Mouse (Mus musculus) embryo, embryonic 11 days (tissue): ENCODE measurements at regions not wholly inside any gene's neighbourhood (a gene's known extent, or its start where the extent isn't known, plus 50 kb on each side); places are given as distances from the start of the nearest gene placed in this dataset.
"Not testable (repeated sequence)": the region's sequence is repeated elsewhere in the genome, so short reads cannot be mapped to it uniquely, and the experiment has no call there.

Experiments
- DNase-seq: peaks from one replicate; pipeline ENCODE4 v3.0.0-alpha.2; 2015

DNA sequence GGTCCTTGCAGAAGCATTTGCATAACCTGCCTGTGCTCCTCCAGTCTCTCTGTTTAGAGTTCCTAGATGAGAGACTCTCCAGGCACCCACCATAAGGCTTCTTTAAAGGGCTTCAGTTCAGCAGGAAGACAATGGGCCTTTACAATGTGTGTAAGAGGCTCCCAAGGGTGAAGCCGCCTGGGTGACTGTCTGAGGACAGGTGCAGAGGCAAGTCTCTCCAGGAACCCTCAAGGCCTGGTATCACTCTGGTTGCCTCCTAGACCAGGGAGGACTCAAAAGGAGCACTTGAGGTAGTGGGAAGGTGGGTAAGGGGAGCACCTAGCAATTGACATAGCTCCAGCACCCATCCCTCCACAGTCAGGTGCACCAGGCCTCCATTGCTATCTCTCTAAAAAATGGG is 55.8 kb upstream of the Irx2 start:
- no peak for DNase-seq

- not testable (repeated sequence) for DNase-seq
These were observed 54.5 kb upstream of the Irx2 start for GRCm38 (mm10) chr13:72574126-72574525.

DNA sequence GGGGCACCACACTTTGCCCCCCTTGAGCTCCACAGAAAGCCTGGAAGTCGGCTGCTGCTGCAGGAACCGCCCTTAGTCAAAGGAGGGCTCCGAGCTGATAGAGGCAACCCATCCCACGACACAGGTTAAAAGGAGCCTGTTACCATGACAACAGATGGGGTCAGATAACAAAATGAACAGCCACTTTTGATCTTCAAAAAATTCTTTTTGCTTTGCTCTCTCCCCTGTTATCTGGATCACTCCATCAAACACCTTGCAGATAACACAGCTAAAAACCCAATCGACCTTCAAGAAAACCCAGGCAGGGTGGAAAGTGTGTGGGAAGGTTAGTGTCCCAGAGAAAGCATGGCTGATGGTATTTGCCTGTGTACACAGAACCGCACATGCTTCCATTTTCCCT is 52.1 kb upstream of the Irx2 start:
- DNase-seq = no peak

GRCm38 (mm10) chr13:72578416-72578815 is 50.2 kb upstream of the Irx2 start:
- DNase-seq = no peak
